Mouse (Mus musculus) lung, postnatal 10 days (tissue): ENCODE data around the gene Cldn24.

Source experiments
- DNase-seq: peaks from one replicate; pipeline ENCODE4 v3.0.0; 2021

The Cldn24 gene

DNA sequence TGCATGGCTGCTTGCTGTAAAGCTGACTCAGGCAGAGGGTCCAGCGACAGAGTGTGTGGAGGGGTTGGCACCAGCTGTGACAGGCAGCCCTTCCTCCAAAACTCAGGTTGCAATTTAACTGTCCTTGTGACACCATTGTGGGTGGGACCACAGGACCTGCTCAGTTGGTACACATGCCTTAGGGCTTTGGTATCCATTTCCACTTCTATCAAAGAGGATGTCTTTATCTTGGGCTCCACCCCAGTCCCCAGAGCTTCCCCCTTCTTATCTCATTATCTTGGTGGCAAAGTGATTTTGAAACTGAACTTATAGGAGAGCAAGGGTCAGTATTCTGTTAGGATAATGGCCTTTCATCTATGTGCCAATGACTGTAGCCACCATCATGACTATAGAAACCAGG lies 12.0 kb downstream of the Cldn24 start:
- DNase-seq: no peak

GRCm38 (mm10) chr8:47843063-47843462 lies 21.1 kb downstream of the Cldn24 start:
- no peak for DNase-seq

GRCm38 (mm10) chr8:47843651-47844050 lies 21.7 kb downstream of the Cldn24 start:
- no peak for DNase-seq

- DNase-seq: no peak
Observed at GRCm38 (mm10) chr8:47845956-47846355, 24.0 kb downstream of the Cldn24 start.

DNA sequence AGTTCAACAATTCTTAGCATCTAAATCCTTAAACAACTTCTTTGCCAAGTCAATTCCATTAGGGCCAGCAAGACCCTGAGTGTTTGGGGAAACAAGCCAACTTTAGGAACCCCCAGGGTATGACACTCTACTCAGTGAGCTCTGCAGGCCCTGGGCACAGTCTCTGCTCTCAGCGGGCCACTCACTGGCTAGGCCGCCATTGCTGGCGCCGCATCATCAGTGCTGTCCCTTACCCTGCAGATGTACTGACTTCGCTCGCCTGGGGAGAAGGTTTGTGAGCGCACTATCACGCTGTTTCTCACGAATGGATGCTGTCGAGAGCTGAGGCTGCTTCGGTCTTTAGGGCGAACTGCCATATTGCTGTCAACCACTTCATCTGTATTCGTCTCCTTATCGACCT lies 25.2 kb downstream of the Cldn24 start:
- no peak for DNase-seq

GRCm38 (mm10) chr8:47847931-47848330 lies 26.0 kb downstream of the Cldn24 start:
- DNase-seq: no peak

DNA sequence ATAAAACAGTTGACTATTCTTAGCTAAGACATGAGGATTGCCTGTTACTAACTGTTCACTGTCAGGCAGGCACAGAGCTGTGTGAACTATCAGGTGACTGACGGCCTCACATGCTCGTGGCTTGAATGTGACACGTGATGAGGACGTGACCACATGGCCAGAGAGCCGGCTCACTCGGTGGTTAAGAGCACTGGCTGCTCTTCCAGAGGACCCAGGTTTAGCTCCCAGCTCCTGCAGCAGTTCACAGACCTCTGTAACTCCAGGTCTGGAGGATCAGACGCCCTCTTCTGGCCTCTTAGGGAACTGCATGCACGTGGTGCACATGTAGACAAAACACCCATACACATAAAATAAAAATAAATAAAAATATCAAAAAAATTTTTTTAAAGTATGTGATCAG lies 27.9 kb downstream of the Cldn24 start:
- no peak for DNase-seq

GRCm38 (mm10) chr8:47851824-47852502 lies 30.0 kb downstream of the Cldn24 start:
- DNase-seq: peak; percentile 86

- no peak for DNase-seq
Observed at GRCm38 (mm10) chr8:47852737-47853136, 30.8 kb downstream of the Cldn24 start.

DNA sequence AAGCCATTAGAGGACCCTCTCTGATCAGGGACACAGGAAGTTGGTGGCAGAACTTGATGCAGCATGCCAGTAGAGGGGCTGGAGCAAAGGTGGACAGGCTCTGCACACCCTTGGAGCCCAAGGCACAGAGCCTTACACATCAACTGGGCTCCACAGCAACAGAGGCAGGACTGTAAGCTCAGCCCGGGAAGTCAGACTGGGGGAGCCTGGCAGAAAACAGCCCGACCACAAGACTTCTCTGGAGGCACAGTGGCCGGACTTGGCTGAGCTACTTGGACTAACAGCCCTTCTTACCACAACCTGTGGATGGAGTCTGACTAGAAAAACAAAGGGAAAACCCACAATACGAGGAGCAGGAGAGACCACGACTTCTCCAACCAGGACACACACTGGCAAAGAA lies 31.4 kb downstream of the Cldn24 start:
- DNase-seq: no peak

- DNase-seq: no peak
Observed at GRCm38 (mm10) chr8:47859259-47859658, 37.3 kb downstream of the Cldn24 start.

DNA sequence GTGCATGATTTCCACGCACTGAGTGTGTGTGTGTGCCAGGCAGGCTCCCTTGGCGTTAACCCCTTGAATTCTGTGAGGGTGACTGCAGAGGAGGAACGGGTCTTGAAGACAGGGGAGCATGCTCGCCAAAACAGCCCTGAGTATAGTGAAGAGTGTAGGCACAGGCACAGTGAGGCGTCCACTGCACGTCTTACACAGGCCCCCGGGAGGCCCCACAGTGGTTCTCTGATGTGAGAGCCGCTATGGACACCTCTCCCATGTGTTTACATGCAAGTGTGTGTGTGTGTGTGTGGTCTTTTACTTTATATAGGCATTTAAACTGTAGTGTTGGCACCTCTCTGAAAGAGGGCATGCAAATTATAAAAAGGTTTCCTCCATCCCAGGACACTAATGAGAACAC lies 44.6 kb downstream of the Cldn24 start:
- no peak for DNase-seq

DNA sequence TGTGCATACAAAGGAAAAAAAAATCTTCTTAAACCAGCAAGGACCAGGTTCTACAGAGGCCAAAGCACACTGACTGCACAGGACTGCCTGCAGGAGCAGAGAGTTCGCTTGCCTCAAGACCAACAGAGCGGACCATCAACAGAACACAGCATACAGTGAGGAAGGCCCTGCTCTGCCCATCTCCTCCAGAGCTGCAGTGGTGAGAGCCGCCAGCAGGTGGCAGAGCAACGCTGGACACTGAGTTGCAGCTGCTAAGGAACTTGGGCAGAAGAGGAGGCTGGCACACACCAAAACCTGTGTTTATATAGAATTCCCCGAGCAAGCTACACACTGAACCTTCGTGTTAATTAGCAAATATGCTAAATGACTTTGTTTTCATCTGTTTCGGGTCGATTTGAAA lies 45.1 kb downstream of the Cldn24 start:
- peak; percentile 88 for DNase-seq
